Mouse (Mus musculus) mouse embryonic stem cell (cell line): ENCODE results near the gene Hes6.

ENCODE experiments used
- in situ Hi-C, 2 experiments: fragments of 300-500 bp; cut with MboI; formaldehyde crosslinking; loops; 1 replicate in 1 of 2; 3 replicates in 1 of 2; pipeline ENCODE4 v1.14.3; 2019 to 2020; ENCODE audit warnings: low sequenced_read_pairs in 2 of 2, low pct_unique_long_range_greater_than_20kb in 1 of 2, mixed read lengths in 1 of 2; ENCODE audit not compliant: unreplicated experiment in 1 of 2

Gene Hes6

GRCm38 (mm10) chr1:91413030-91413506, 770 bp downstream of the Hes6 start:
- in situ Hi-C loops, result no loop called here

- in situ Hi-C loops, result no loop called here
Observed at GRCm38 (mm10) chr1:91412286-91413029, 1.4 kb downstream of the Hes6 start.

- in situ Hi-C loops, result no loop called here
Observed at GRCm38 (mm10) chr1:91411631-91412285, 2.1 kb downstream of the Hes6 start.

GRCm38 (mm10) chr1:91407819-91408218, 6.0 kb downstream of the Hes6 start:
- in situ Hi-C loops, result no loop called here

- in situ Hi-C loops, result no loop called here
Observed at GRCm38 (mm10) chr1:91405406-91406169, 8.2 kb downstream of the Hes6 start.

GRCm38 (mm10) chr1:91404976-91405375, 8.9 kb downstream of the Hes6 start:
- in situ Hi-C loops, result no loop called here

- in situ Hi-C loops, result no loop called here
Observed at GRCm38 (mm10) chr1:91398260-91399062, 15.4 kb downstream of the Hes6 start, which contains the start of gene Ilkap. TSS of gene Ilkap (minus strand) at chr1:91398815.

- in situ Hi-C loops, result no loop called here
Observed at GRCm38 (mm10) chr1:91397927-91398259, 15.9 kb downstream of the Hes6 start.

- in situ Hi-C loops, result no loop called here
Observed at GRCm38 (mm10) chr1:91390369-91390768, 23.5 kb downstream of the Hes6 start.

- in situ Hi-C loops, result no loop called here
Observed at GRCm38 (mm10) chr1:91381091-91381471, 32.8 kb downstream of the Hes6 start.

- in situ Hi-C loops, result no loop called here
Observed at GRCm38 (mm10) chr1:91380453-91381090, 33.3 kb downstream of the Hes6 start.

- in situ Hi-C loops, result no loop called here
Observed at GRCm38 (mm10) chr1:91373414-91373835, 40.4 kb downstream of the Hes6 start.

- in situ Hi-C loops, result no loop called here
Observed at GRCm38 (mm10) chr1:91370055-91370454, 43.8 kb downstream of the Hes6 start.

- in situ Hi-C loops, result no loop called here
Observed at GRCm38 (mm10) chr1:91369408-91369807, 44.4 kb downstream of the Hes6 start.

- in situ Hi-C loops, result no loop called here
Observed at GRCm38 (mm10) chr1:91367295-91367694, 46.5 kb downstream of the Hes6 start.

GRCm38 (mm10) chr1:91366215-91367108, 47.4 kb downstream of the Hes6 start, which contains the start of gene Erfe:
TSS of gene Erfe (plus strand) at chr1:91366430.
- in situ Hi-C loops, result no loop called here

GRCm38 (mm10) chr1:91365816-91366214, 48.0 kb downstream of the Hes6 start:
- in situ Hi-C loops, result no loop called here
